Mouse (Mus musculus) cerebellum, adult 2 months (tissue): ENCODE results near the gene Fam171a2.
A peak's percentile ranks its signal among the peaks of the same experiment; 100 is the strongest.

Experiments
- CTCF ChIP-seq: fragments of 200-500 bp; IDR thresholded peaks from 2 replicates; pipeline ENCODE4 v1.5.1; 2011; ENCODE audit warnings: low read depth, mild to moderate bottlenecking, control low read depth, low read length, moderate library complexity, borderline replicate concordance; ENCODE audit not compliant: insufficient read depth
- POLR2A ChIP-seq: fragments of 200-500 bp; IDR thresholded peaks from 2 replicates; pipeline ENCODE4 v1.6.1; 2011; ENCODE audit warnings: low read length, control low read depth, borderline replicate concordance; ENCODE audit not compliant: insufficient read depth

DNA sequence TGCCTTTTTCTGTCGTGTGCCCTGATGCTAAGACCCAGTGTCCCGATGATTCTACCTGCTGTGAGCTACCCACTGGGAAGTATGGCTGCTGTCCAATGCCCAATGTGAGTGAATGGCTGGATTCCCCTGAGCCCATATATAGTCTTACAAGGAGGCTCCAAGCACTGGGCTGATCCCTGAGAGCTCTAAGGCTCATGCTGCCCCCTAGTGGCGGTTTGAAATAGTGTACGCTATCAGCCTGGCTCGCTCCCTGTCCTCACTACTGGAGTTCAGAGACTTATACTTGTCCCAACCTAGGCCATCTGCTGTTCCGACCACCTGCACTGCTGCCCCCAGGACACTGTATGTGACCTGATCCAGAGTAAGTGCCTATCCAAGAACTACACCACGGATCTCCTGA lies 13.1 kb downstream of the Fam171a2 start:
- peak; percentile 86 for TF ChIP-seq CTCF
- no peak for TF ChIP-seq POLR2A
